Mouse (Mus musculus): ENCODE results near the gene Emd.

DNA sequence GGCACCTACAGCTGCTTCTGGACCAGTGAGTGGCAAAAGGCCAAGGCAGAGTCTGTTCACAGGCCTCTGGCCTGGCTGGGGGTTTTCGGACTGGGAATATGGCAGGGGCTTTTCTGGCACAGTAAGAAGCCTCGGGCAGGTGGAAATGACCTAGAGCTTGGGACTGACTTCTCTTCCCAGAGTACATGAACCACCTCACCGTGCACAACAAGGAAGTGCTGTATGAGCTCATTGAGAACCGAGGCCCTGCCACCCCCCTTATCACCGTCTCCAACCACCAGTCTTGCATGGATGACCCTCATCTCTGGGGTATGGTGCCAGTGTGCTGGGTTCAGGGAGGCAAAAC lies 28.6 kb downstream of the Emd start:
- TF ChIP-seq CTCF (IDR thresholded peaks at IDR 0.05; ENCODE audit: borderline replicate concordance, extremely low read depth, insufficient read depth, insufficient read length), result no peak
- no peak for TF ChIP-seq POLR2A (IDR thresholded peaks at IDR 0.05; ENCODE audit: borderline replicate concordance, extremely low read depth, insufficient read depth, insufficient read length, poor library complexity, severe bottlenecking)
